Mouse (Mus musculus): ENCODE results near the gene Krtap5-4.
"Not testable (repeated sequence)": the region's sequence is repeated elsewhere in the genome, so short reads cannot be mapped to it uniquely, and the experiment has no call there.

The Krtap5-4 gene

DNA sequence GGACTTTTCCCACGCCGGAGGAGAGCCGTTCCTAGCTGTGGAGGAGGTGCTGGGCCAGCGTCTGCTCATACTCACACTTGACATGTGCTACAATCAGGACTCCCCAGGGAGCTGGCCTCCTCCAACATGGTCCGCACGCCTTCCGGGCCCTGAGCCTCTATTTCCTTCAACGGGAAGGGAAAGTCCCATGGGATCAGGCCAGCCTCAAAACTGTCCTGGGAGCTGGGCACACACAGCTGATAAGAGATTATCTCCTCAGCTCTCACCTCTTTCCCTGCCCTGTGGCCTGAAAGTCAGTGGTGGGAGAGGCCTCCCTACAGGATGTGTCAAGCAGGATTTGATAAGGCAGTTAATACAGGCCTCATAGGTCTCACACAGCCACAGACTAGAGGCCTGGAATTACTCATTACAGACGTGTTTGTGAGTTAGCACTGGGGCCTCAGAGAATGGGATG lies 26.9 kb downstream of the Krtap5-4 start:
- Histone ChIP-seq H3K4me1 (replicated peaks; ENCODE audit: low read depth, low read length) (no peaks in the 10 kb centered on the region), H3K36me3 (ENCODE audit: insufficient read depth, low read length) (no peaks in the 10 kb centered on the region), H3K4me3 (replicated peaks; ENCODE audit: low read length) (no peak overlapping the region), H3K27me3 (ENCODE audit: insufficient read depth, low read length) (peaks cover 10% of the 10 kb centered on the region), H3K9me3 (ENCODE audit: low read length) (no peaks in the 10 kb centered on the region)
- no peak for TF ChIP-seq POU5F1 (IDR thresholded peaks at IDR 0.05; ENCODE audit: borderline replicate concordance, low read length)
- no peak for TF ChIP-seq CTCF (conservative IDR thresholded peaks at IDR 0.05; ENCODE audit: low read length)
- no peak for TF ChIP-seq NANOG (IDR thresholded peaks at IDR 0.05; ENCODE audit: borderline replicate concordance, low read length)

DNA sequence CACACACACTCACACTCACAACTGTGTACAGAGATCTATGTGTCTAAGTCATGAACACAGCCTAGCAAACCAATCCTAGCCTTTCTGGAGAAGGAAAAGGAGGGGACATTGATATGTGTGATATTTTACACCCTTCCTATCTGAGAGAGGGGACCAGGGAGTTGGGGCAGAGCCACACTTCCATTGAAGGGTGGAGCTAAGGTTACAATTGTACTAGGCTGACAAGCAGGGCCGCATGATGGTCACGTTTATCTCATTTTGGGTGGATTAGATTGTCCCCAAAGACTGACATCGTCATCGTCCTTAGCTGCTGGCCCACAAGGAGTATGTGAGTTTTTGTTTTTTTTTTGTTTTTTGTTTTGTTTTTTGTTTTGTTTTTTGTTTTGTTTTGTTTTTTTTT lies 27.9 kb downstream of the Krtap5-4 start:
- TF ChIP-seq CTCF (conservative IDR thresholded peaks at IDR 0.05; ENCODE audit: low read length) (no peak), POU5F1 (IDR thresholded peaks at IDR 0.05; ENCODE audit: borderline replicate concordance, low read length) (no peak), NANOG (IDR thresholded peaks at IDR 0.05; ENCODE audit: borderline replicate concordance, low read length) (no peak)
- peaks cover 17% of the 10 kb centered on the region for H3K27me3 ChIP-seq (ENCODE audit: insufficient read depth, low read length)
- H3K4me3 ChIP-seq (replicated peaks; ENCODE audit: low read length): no peak overlapping the region
- H3K36me3 ChIP-seq (ENCODE audit: insufficient read depth, low read length): no peaks in the 10 kb centered on the region
- no peaks in the 10 kb centered on the region for H3K4me1 ChIP-seq (replicated peaks; ENCODE audit: low read depth, low read length)
- H3K9me3 ChIP-seq (ENCODE audit: low read length): no peaks in the 10 kb centered on the region

DNA sequence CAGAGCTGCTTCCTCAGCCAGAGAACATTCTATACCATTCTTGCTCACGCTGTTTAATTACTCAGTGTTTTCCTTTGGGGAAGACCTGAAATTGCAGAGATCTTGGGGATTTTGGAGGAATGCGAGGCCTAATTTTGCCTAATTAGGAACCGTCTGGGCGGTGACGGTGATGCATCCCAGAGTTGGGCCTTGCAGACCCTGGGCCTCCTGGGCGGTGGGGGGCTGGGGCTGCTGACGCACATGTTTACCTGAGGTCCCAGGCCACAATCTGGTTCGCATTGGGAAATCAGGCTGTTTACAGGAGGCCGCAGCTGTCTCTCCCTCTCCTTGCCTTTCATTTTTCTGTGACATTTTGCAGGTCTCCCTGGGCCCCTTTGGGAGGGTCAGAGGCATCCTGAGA lies 29.4 kb downstream of the Krtap5-4 start:
- H3K9me3 ChIP-seq (ENCODE audit: low read length); H3K36me3 ChIP-seq (ENCODE audit: insufficient read depth, low read length); H3K4me1 ChIP-seq (replicated peaks; ENCODE audit: low read depth, low read length); H3K4me3 ChIP-seq (replicated peaks; ENCODE audit: low read length): not testable (repeated sequence)
- H3K27me3 ChIP-seq (ENCODE audit: insufficient read depth, low read length): peaks cover 17% of the 10 kb centered on the region

DNA sequence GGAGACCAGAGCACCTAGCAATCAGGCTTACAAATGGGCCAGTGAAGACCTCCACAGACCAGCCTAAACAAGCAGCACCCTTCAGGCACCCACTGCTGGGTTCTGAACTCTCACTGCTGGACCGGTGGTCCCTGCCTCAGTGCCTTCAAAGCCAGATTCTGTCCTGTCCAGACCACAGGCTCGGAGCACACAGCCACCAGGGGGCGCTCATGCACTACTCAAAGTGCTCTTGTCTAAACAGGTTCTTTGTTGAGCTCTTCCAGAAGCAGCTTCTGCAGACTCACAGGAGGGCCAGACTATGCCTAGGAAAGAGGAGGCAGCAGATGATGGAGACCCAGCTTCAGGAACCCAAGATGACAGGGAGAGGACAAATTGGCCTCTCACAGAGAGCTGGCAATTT lies 30.9 kb downstream of the Krtap5-4 start:
- TF ChIP-seq CTCF (conservative IDR thresholded peaks at IDR 0.05; ENCODE audit: low read length): peak; percentile 80
- TF ChIP-seq NANOG (IDR thresholded peaks at IDR 0.05; ENCODE audit: borderline replicate concordance, low read length): no peak
- Histone ChIP-seq H3K9me3 (ENCODE audit: low read length) (no peaks in the 10 kb centered on the region), H3K36me3 (ENCODE audit: insufficient read depth, low read length) (no peaks in the 10 kb centered on the region), H3K27me3 (ENCODE audit: insufficient read depth, low read length) (peaks cover 19% of the 10 kb centered on the region), H3K4me1 (replicated peaks; ENCODE audit: low read depth, low read length) (no peaks in the 10 kb centered on the region), H3K4me3 (replicated peaks; ENCODE audit: low read length) (no peak overlapping the region)

DNA sequence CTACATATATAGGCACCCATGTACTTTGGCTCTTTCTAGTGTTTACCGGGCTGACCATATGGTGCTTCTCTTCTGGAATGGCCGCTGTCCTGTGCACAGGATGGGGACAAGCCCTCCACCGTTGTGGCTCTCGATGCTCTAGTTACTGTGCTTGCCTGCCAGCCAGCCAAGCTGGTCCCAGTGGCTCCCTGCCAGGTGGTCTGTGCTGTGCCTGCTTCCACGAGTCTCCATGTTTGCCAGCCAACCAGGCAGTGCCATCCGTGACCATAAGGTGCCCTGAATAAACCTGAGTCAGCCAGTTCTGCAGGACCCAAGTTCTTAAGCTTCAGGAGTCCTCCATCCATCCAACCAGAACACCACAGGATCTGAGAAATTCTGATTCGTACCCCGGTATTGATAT lies 31.8 kb downstream of the Krtap5-4 start:
- no peaks in the 10 kb centered on the region for H3K4me1 ChIP-seq (replicated peaks; ENCODE audit: low read depth, low read length)
- peaks cover 23% of the 10 kb centered on the region for H3K27me3 ChIP-seq (ENCODE audit: insufficient read depth, low read length)
- H3K36me3 ChIP-seq (ENCODE audit: insufficient read depth, low read length): no peaks in the 10 kb centered on the region
- H3K9me3 ChIP-seq (ENCODE audit: low read length): no peaks in the 10 kb centered on the region
- TF ChIP-seq POU5F1 (IDR thresholded peaks at IDR 0.05; ENCODE audit: borderline replicate concordance, low read length) (no peak), CTCF (conservative IDR thresholded peaks at IDR 0.05; ENCODE audit: low read length) (no peak), NANOG (IDR thresholded peaks at IDR 0.05; ENCODE audit: borderline replicate concordance, low read length) (no peak)
- H3K4me3 ChIP-seq (replicated peaks; ENCODE audit: low read length): no peak overlapping the region

DNA sequence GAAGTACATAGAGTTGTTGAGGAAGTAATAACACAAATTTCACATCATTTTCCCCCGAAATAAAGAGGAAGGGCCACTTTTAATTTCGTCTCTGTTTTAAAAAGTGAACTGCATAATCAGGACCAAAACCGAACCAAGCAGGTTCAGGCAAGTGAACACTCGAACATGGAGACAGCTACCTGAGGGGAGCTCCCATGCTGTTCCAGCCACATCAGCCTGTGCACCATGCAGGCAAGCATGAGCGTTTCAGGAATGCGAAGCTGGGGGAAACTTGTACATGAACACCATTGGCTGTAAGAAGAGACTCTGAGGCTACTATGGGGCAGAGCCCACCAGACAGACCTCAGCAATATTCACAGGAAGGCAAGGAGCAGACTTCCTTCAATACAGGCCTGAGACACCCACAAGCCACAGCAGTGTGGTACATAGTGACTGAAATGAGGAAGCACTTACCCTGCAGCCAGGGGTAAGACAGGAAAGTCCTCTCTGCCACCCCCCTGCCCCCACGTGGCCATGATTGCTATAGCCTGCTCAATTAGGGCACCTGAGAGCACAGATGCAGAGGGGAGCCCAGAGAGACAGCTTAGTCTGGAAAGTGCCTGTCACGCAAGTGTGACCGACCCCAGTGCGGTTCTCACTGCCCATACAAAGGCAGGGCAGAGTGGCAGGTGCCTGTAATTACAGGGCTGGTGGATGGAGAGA lies 37.1 kb downstream of the Krtap5-4 start:
- H3K27me3 ChIP-seq (ENCODE audit: insufficient read depth, low read length): peaks cover 23% of the 10 kb centered on the region; the same call in 1 of the 2 replicates
- H3K36me3 ChIP-seq (ENCODE audit: insufficient read depth, low read length): no peaks in the 10 kb centered on the region
- no peaks in the 10 kb centered on the region for H3K9me3 ChIP-seq (ENCODE audit: low read length)
- H3K4me1 ChIP-seq (replicated peaks; ENCODE audit: low read depth, low read length): 0 out of 2 replicates have a peak, but pooled peaks cover under 1% of the 10 kb centered on the region
- H3K4me3 ChIP-seq (replicated peaks; ENCODE audit: low read length): no peak overlapping the region
- TF ChIP-seq POU5F1 (IDR thresholded peaks at IDR 0.05; ENCODE audit: borderline replicate concordance, low read length): no peak
- TF ChIP-seq NANOG (IDR thresholded peaks at IDR 0.05; ENCODE audit: borderline replicate concordance, low read length): no peak
- no peak for TF ChIP-seq CTCF (conservative IDR thresholded peaks at IDR 0.05; ENCODE audit: low read length)

DNA sequence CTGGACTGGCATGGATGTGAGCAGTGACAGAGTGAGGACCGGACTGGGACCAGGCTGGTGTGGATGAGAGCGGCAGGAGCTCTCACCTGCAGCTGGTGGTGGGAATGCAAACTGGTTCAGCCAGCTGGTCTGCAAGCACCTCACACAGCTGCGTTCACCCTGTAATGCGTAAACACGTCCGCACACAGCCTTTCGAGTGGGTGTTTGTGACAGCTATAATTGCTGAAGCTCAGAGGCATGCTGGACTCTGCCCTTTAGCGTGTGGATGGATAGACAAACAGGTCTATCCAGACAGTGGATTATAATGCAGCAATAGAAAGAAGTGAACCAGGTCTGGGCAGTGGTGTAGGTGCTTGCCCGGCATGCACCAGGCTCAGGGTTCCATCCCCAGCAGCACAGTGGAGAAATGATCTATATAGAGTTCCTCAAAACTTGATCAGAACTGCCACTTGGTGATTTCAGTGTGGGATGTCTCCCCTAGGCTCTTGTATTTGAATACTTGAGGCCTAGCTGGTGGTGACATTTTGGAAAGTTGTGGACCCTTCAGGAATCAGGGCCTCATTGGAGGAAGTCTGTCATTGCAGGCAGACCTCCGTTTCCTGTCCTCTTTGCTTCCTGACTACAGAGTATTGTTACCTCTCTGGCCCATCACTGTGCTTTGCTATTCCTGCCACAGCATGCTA lies 38.4 kb downstream of the Krtap5-4 start:
- no peaks in the 10 kb centered on the region for H3K36me3 ChIP-seq (ENCODE audit: insufficient read depth, low read length)
- H3K27me3 ChIP-seq (ENCODE audit: insufficient read depth, low read length): peaks cover 16% of the 10 kb centered on the region; the same call in 1 of the 2 replicates

DNA sequence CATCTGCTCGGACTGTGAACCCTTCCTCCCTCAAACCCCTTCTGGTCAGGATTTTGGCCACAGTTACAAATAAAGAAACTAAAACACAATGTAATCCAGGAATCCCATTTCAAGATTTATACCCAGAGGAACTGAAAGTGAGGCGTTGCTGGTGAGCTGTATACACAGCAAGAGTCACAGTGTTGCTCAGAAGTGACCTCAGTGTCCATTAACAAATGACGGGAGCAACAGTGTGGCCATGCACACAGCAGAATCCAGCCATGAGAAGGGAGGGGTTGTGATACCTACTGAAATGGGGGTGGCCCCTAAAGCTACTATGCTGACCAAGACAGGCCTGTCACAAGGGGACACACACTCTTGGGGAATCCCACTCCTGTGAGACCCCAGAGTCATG lies 38.9 kb downstream of the Krtap5-4 start:
- Histone ChIP-seq H3K36me3 (ENCODE audit: insufficient read depth, low read length) (no peaks in the 10 kb centered on the region), H3K27me3 (ENCODE audit: insufficient read depth, low read length) (peaks cover 16% of the 10 kb centered on the region; the same call in 1 of the 2 replicates), H3K4me3 (replicated peaks; ENCODE audit: low read length) (no peak overlapping the region), H3K9me3 (ENCODE audit: low read length) (no peaks in the 10 kb centered on the region), H3K4me1 (replicated peaks; ENCODE audit: low read depth, low read length) (peaks cover 6% of the 10 kb centered on the region)
- TF ChIP-seq CTCF (conservative IDR thresholded peaks at IDR 0.05; ENCODE audit: low read length): no peak
- no peak for TF ChIP-seq POU5F1 (IDR thresholded peaks at IDR 0.05; ENCODE audit: borderline replicate concordance, low read length)
- TF ChIP-seq NANOG (IDR thresholded peaks at IDR 0.05; ENCODE audit: borderline replicate concordance, low read length): no peak

More for the DNA sequence above, 38.4 kb downstream of the Krtap5-4 start:
- Histone ChIP-seq H3K4me1 (replicated peaks; ENCODE audit: low read depth, low read length) (peaks cover 6% of the 10 kb centered on the region), H3K9me3 (ENCODE audit: low read length) (no peaks in the 10 kb centered on the region), H3K4me3 (replicated peaks; ENCODE audit: low read length) (no peak overlapping the region)
- TF ChIP-seq CTCF (conservative IDR thresholded peaks at IDR 0.05; ENCODE audit: low read length): no peak
- no peak for TF ChIP-seq POU5F1 (IDR thresholded peaks at IDR 0.05; ENCODE audit: borderline replicate concordance, low read length)
- TF ChIP-seq NANOG (IDR thresholded peaks at IDR 0.05; ENCODE audit: borderline replicate concordance, low read length): no peak

Data from E14TG2a.4 (cell line).